Mouse (Mus musculus) stomach, embryonic 15.5 days (tissue): ENCODE data around the gene Sptbn1. TPM values are rescaled to one million over a fixed set of nuclear protein-coding genes. Genes with fewer than 3 reads are reported as not detected.

Experiments
- ATAC-seq: fragments of 200-750 bp; cut with Nextera tagmentation; 2 replicates; pipeline ENCODE4 v1.8.0; 2017; ENCODE audit warnings: low read depth, moderate number of reproducible peaks, moderate TSS enrichment; ENCODE audit not compliant: insufficient read depth, low FRiP score
- H3K27ac ChIP-seq: fragments of 300-500 bp; sonication (generic); 2 replicates; pipeline ENCODE4 v1.5.1; 2015; ENCODE audit warnings: mild to moderate bottlenecking, inconsistent platforms
- H3K27me3 ChIP-seq: fragments of 300-500 bp; sonication (generic); replicated peaks from 2 replicates; pipeline ENCODE4 v1.6.1; 2015; ENCODE audit warnings: inconsistent platforms
- H3K36me3 ChIP-seq: fragments of 300-500 bp; sonication (generic); 2 replicates; pipeline ENCODE4 v1.6.1; 2015; ENCODE audit warnings: inconsistent platforms
- H3K4me1 ChIP-seq: fragments of 300-500 bp; sonication (generic); 2 replicates; pipeline ENCODE4 v1.6.1; 2015; ENCODE audit warnings: inconsistent platforms
- H3K4me2 ChIP-seq: fragments of 300-500 bp; sonication (generic); 2 replicates; pipeline ENCODE4 v1.6.1; 2015; ENCODE audit warnings: mild to moderate bottlenecking, inconsistent platforms
- H3K4me3 ChIP-seq: fragments of 300-500 bp; sonication (generic); replicated peaks from 2 replicates; pipeline ENCODE4 v1.5.1; 2015; ENCODE audit warnings: inconsistent platforms
- H3K9ac ChIP-seq: fragments of 300-500 bp; sonication (generic); 2 replicates; pipeline ENCODE4 v1.6.1; 2015; ENCODE audit warnings: inconsistent platforms
- H3K9me3 ChIP-seq: fragments of 300-500 bp; sonication (generic); 2 replicates; pipeline ENCODE4 v1.6.1; 2016; ENCODE audit warnings: inconsistent platforms
- WGBS: fragments of 180-500 bp; shearing (Covaris S2); methylation state at CpG from one replicate; pipeline ENCODE4 v1.1.7; 2015; 5-methylcytosine and 5-hydroxymethylcytosine counted together
- polyA plus RNA-seq: library from polyadenylated mRNA; unstranded; fragments of >200 nt; fragmentation: Nextera tagmentation; extraction: Ambion mirVana; gene quantifications from 2 replicates; pipeline ENCODE4 v1.2.1, GENCODE M21; 2015

The Sptbn1 gene
- polyA plus RNA-seq, 1 experiment from 2014 or later, result 119 TPM

- no peak overlapping the region for H3K4me2 ChIP-seq
- no peaks in the 10 kb centered on the region for H3K9me3 ChIP-seq
- 85% methylated on average over 2 of the region's 2 CpGs for WGBS
- no peaks in the 10 kb centered on the region for H3K27me3 ChIP-seq
- ATAC-seq, result no peak
- no peaks in the 10 kb centered on the region for H3K4me1 ChIP-seq
- no peak overlapping the region for H3K27ac ChIP-seq
- H3K9ac ChIP-seq, result no peak overlapping the region
- H3K4me3 ChIP-seq, result no peak overlapping the region
- peaks cover 49% of the 10 kb centered on the region for H3K36me3 ChIP-seq
These were observed 166.8 kb downstream of the Sptbn1 start for GRCm38 (mm10) chr11:30101162-30101561.

DNA sequence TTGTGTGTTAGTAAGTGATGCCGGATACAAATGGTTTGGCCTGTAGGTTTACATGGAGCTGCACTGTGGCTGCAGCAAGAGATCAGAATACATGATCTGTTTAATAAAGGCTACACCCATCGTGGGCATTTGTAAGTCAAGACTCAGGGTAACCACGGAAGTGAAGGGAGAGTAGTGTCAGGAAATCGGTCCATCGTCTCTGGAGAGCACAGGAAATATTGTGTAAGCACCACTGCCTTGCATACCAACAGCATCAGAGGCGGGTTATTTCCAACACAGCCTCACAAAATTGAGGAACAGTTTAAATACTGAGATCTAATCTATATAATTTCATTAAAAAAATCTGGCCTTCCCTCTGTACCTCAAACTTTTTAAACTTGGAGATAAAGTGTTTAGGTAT, 168.1 kb downstream of the Sptbn1 start:
- Histone ChIP-seq H3K4me2 (no peak overlapping the region), H3K36me3 (peaks cover 49% of the 10 kb centered on the region), H3K9me3 (no peaks in the 10 kb centered on the region), H3K27ac (no peak overlapping the region), H3K9ac (no peak overlapping the region), H3K4me1 (no peaks in the 10 kb centered on the region), H3K4me3 (no peak overlapping the region), H3K27me3 (no peaks in the 10 kb centered on the region)
- ATAC-seq, result no peak
- 88% methylated on average over 6 of the region's 6 CpGs for WGBS

GRCm38 (mm10) chr11:30095212-30095773, 172.7 kb downstream of the Sptbn1 start:
- no peaks in the 10 kb centered on the region for H3K9me3 ChIP-seq
- peaks cover 15% of the 10 kb centered on the region for H3K36me3 ChIP-seq
- H3K27me3 ChIP-seq, result no peaks in the 10 kb centered on the region
- H3K4me1 ChIP-seq, result no peaks in the 10 kb centered on the region
- H3K27ac ChIP-seq, result no peak overlapping the region
- no peak overlapping the region for H3K9ac ChIP-seq
- H3K4me3 ChIP-seq, result no peak overlapping the region
- peak; percentile 60 for ATAC-seq
- WGBS, result 65% methylated on average over 6 of the region's 6 CpGs
- H3K4me2 ChIP-seq, result no peak overlapping the region

GRCm38 (mm10) chr11:30091892-30092291, 176.1 kb downstream of the Sptbn1 start:
- no peak overlapping the region for H3K4me3 ChIP-seq
- no peaks in the 10 kb centered on the region for H3K4me1 ChIP-seq
- H3K36me3 ChIP-seq, result peaks cover 4% of the 10 kb centered on the region; the same call in 1 of the 2 replicates
- H3K9me3 ChIP-seq, result no peaks in the 10 kb centered on the region
- no peak overlapping the region for H3K27ac ChIP-seq
- ATAC-seq, result no peak
- H3K9ac ChIP-seq, result no peak overlapping the region
- H3K27me3 ChIP-seq, result no peaks in the 10 kb centered on the region
- no peak overlapping the region for H3K4me2 ChIP-seq
- 49% methylated on average over 4 of the region's 4 CpGs for WGBS

DNA sequence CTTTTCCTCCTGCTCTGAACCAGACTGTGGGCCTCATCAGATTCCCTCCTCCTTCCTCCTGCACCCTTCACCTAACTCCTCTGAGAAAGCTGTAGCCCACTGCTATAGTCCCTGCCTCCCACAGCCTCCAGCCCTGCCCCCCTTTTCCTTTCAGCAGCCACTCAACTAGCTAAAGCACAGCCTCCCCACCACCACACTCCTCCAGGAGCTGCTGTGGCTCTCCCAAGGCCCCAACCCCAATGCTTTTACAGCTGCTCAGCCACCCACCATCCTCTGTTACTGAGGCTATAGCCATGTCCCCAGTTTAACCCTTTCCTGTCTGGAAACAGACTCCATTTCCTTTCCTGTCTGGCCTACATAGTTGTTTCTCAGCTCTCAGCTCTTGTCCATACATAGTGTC, 182.9 kb downstream of the Sptbn1 start:
- no peak for ATAC-seq
- H3K9me3 ChIP-seq, result no peaks in the 10 kb centered on the region
- no peak overlapping the region for H3K9ac ChIP-seq
- no peak overlapping the region for H3K4me2 ChIP-seq
- no peaks in the 10 kb centered on the region for H3K36me3 ChIP-seq
- H3K4me3 ChIP-seq, result no peak overlapping the region
- H3K27me3 ChIP-seq, result no peaks in the 10 kb centered on the region
- no peaks in the 10 kb centered on the region for H3K4me1 ChIP-seq
- H3K27ac ChIP-seq, result no peak overlapping the region

DNA sequence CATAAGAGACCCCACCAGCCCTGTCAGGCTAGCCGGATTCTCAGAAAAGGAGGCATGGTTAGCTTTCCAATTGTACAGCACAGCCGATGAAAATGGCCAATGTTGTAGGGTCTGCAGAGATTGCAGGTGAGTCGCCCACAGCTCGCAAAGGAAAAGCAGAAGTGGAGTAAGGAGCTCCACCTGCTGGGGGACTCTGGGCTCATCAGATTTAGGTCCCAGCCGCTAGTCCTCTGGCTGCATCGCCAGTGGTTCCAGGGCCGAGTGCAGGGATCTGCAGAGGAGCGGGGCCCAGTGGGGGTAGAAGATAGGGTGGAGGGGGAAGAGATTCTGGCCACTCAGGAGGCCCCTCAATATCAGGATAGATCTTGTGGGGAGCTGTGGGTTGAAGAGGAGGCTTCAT, 210.7 kb downstream of the Sptbn1 start:
- no peaks in the 10 kb centered on the region for H3K9me3 ChIP-seq
- no peak overlapping the region for H3K4me2 ChIP-seq
- H3K4me1 ChIP-seq, result no peaks in the 10 kb centered on the region
- H3K4me3 ChIP-seq, result no peak overlapping the region
- H3K9ac ChIP-seq, result no peak overlapping the region
- 40% methylated on average over 8 of the region's 8 CpGs for WGBS
- ATAC-seq, result no peak
- no peak overlapping the region for H3K27ac ChIP-seq
- no peaks in the 10 kb centered on the region for H3K27me3 ChIP-seq
- H3K36me3 ChIP-seq, result no peaks in the 10 kb centered on the region

Other genes with a start within 250 kb of the Sptbn1 start
- gene Eml6, start 242.1 kb downstream of the Sptbn1 start, polyA plus RNA-seq, result 0.65 and 0.66 TPM in 2 replicates
- 0.14 TPM in 1 of 2 replicates, not detected in the other for gene 4930505A04Rik, start 203.7 kb upstream of the Sptbn1 start, polyA plus RNA-seq